Mouse (Mus musculus): ENCODE measurements at regions not wholly inside any gene's neighbourhood (a gene's known extent, or its start where the extent isn't known, plus 50 kb on each side); places are given as distances from the start of the nearest gene placed in this dataset.
A peak's percentile ranks its signal among the peaks of the same experiment; 100 is the strongest.

GRCm38 (mm10) chr1:106086687-106087086 lies 84.9 kb upstream of the Phlpp1 start:
- DNase-seq (ENCODE audit: low spot score) = no peak

GRCm38 (mm10) chr1:106092909-106093557 lies 78.5 kb upstream of the Phlpp1 start:
- no peak for DNase-seq (ENCODE audit: low spot score)

GRCm38 (mm10) chr1:106093813-106094212 lies 77.7 kb upstream of the Phlpp1 start:
- no peak for DNase-seq (ENCODE audit: low spot score)

GRCm38 (mm10) chr1:106096324-106096723 lies 75.2 kb upstream of the Phlpp1 start:
- DNase-seq (ENCODE audit: low spot score) = peak; percentile 54

- DNase-seq (ENCODE audit: low spot score) = no peak
Observed at GRCm38 (mm10) chr1:106097177-106097576, 74.4 kb upstream of the Phlpp1 start.

- no peak for DNase-seq (ENCODE audit: low spot score)
Observed at GRCm38 (mm10) chr1:106100611-106101010, 70.9 kb upstream of the Phlpp1 start.

- no peak for DNase-seq (ENCODE audit: low spot score)
Observed at GRCm38 (mm10) chr1:106102537-106102936, 69.0 kb upstream of the Phlpp1 start.

GRCm38 (mm10) chr1:106109081-106109480 lies 62.5 kb upstream of the Phlpp1 start:
- DNase-seq (ENCODE audit: low spot score) = no peak

Measured in embryo, embryonic 10.5 days (tissue).